Mouse (Mus musculus) adrenal gland (tissue): Measurements from ENCODE around the gene Rps24.

Experiments
- intact Hi-C: fragments of 180-260 bp; cut with DNase I; formaldehyde crosslinking; loops from one replicate; pipeline ENCODE4 v1.15.1; 2025

Gene Rps24

GRCm38 (mm10) chr14:24510218-24510617 is 23.3 kb downstream of the Rps24 start:
- intact Hi-C loops: no loop called here

- intact Hi-C loops: no loop called here
These were observed 23.8 kb downstream of the Rps24 start for GRCm38 (mm10) chr14:24510679-24511078.

DNA sequence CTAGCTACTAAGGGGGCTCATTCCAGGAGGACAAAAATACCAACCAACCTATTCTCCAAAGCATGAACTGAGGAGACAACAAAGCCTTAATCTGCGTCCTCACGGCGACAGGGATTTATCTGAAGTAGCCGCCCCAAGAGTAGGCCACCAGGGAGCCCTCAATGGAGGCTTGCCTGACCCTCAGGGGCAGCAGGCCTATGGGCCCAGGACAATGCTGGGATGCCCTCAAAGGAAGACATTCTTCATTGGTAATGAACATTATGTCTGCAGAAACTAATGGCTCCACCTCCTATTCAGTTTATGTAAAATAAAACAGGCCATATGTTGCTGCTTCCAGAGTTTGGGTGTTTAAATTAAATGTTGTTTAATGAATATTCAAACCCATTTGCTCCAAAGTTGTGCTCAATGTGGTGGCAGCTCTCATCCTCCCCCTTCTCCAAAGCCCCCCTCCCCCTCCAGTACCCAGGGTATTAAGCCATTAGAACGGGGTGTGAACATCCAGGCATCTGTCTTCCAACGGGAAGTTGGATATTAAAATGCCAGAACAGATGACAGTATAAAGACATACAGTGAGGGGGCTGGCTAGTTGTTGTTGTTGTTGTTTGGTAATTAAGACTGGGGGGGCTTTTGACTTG is 25.7 kb downstream of the Rps24 start:
- intact Hi-C loops: no loop called here

- intact Hi-C loops: no loop called here
These were observed 34.7 kb downstream of the Rps24 start for GRCm38 (mm10) chr14:24521597-24521996.

DNA sequence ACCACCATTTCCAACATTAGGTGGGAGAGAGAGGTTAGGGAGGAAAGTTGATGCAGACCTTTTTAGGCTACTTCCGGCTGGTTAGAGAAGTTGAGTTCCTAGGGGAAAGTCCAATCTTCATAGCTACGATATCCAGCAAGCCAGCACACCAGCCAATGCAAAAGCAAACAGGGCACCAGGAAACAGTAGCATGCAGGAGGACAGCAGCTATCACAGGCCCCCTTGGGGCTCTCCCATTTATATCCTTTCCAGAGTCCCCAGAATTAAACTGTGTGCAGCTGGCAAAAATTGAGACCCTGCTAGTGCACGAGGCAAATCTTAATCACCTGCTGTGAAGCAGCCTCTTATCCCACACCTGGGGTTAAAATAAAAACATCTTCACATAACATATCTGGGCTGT is 38.2 kb downstream of the Rps24 start:
- intact Hi-C loops: no loop called here

- intact Hi-C loops: no loop called here
These were observed 38.9 kb downstream of the Rps24 start for GRCm38 (mm10) chr14:24525677-24526415.

DNA sequence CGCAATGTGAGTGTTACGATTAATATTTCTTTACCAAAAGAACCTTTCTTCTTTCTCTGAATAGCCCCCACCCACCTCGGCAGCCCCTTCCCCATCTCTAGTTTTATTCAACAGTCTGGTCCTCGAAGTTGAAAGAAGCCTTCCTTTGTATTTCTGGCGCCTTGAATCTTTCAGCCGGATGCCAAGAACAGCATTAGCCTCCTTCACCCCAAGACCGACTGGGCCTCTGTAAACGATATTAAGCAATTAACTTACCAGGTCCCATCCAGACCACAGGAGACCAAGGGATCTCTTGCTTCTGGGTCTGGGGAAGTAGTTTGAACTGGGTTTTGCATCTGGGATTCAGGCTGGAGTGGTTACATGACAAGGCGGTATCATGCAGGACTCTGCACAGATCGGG is 39.5 kb downstream of the Rps24 start:
- intact Hi-C loops: no loop called here

GRCm38 (mm10) chr14:24530228-24530627 is 43.3 kb downstream of the Rps24 start:
- intact Hi-C loops: no loop called here

DNA sequence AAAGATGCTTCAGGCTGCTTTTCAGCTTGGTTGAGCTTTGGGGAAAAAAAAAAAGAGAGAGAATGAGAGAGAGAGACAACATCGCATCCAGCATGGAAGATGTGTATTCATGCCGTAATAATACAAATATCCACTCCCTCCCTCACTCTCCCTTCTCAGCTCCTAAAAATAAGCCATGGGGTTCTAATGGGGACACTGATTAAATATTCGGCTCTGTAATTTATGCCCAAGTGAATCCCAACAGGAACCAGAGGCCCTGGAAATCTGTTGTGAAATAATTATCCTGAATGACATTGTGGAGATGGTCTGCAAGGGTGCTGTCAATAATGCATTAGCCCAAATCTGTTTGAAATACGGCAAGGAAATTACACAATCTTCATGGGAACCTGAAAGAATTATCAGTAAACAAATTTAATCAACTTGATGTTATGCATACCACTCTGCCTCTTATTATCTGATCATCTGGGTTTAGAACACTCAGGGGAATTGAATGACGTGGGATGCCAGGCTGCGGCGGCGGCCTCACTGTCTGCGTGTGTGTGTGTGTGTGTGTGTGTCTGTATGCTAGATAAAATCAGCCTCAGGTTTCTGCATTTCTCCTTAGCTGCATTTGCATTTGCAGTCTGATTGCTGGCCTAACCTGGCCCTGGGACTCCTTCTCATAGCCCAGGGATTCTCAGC is 48.1 kb downstream of the Rps24 start:
- intact Hi-C loops: no loop called here

DNA sequence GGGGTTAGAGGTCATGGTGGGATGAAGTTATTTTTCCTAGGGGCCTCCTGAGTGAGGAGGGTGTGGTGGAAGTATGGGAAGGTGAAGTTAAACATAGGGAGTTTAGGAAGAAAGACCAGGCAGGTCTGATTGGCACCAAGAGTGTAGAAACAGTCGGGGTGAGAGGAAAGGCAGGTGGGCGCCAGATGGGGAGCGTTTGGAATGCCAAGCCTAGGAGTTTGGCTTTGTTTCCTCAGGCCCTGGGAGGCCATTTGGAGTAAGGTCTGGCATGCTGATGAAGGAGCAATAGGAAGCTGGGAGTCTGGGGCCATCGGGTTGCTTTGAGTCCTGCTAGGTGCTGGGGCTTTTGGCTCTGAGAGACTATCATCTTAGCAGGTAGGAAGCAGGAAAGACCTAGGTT is 56.0 kb downstream of the Rps24 start:
- intact Hi-C loops: no loop called here

DNA sequence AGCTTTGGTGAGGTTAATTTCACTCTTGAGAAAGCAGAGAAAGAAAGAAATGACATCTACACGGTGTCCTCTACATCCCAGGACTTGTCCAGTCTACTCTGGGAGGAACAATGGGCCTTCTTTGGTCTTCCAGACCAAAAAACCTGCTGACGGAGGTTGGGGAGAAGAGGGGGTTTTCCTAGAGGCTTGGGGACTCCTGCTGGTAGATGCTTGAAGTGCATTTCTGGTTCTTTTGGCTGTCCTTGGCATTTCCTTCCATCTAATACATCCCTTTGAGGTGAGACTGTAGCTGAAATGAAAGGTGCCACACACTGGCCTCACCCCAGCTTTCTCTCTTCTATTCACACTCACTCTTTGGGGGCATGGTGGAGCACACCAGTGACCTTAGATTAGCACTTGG is 57.1 kb downstream of the Rps24 start:
- intact Hi-C loops: no loop called here
